Mouse (Mus musculus): Measurements from ENCODE around the gene Bhmt2. TPM values are rescaled to one million over a fixed set of nuclear protein-coding genes. Genes with fewer than 3 reads are reported as not detected.

Bhmt2 gene
- polyA plus RNA-seq (2012; rRNA removed): 0.07 and 0.38 TPM in 2 replicates

DNA sequence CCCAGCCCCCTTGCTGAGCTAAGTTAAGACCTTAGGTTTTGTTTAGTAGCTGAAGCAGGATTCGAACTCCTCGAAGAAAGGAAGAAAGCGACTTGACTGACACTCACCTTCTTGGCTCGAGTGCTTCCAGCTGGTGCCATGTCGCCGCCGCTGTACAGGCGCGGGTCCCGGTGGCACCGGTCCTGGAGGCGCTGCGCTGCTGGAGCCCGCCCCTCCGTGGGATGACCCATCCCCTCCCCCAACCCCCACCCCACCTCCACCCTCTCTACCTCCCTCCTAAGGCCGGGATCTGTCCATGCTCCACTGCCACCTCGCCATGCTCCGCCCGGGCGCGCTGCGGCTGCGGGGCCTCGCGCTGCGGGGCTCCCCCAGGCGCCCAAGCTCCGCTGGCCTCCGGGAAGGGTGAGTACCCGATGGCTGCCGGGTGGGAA, at the start of gene Bhmt2, which contains the start of gene Dmgdh:
Gene Bhmt2, minus strand, starts transcription at position 172 of the 431 bp plus-strand sequence.
Gene Dmgdh, plus strand, starts transcription at position 303 of the 431 bp plus-strand sequence.

GRCm38 (mm10) chr13:93637282-93638245, 36.5 kb downstream of the Bhmt2 start, which contains the start of gene Bhmt:
Gene Bhmt (minus strand): TSS chr13:93637961.

Other genes starting within 250 kb of the Bhmt2 start
- 12.6 and 14.7 TPM in 2 replicates for gene Jmy, start 174.5 kb downstream of the Bhmt2 start, polyA plus RNA-seq (2012; rRNA removed)
- 0.12 TPM in 1 of 2 replicates, not detected in the other for gene Bhmt, start 36.3 kb downstream of the Bhmt2 start, polyA plus RNA-seq (2012; rRNA removed)
- gene Dmgdh, start 131 bp upstream of the Bhmt2 start, polyA plus RNA-seq (2012; rRNA removed): 0.06 and 0.24 TPM in 2 replicates
- gene Arsb, start 97.3 kb upstream of the Bhmt2 start, polyA plus RNA-seq (2012; rRNA removed): 18.5 and 21.7 TPM in 2 replicates